Mouse (Mus musculus) lung, postnatal 0 days (tissue): ENCODE data around the gene Tnfrsf12a. TPM values are rescaled to one million over a fixed set of nuclear protein-coding genes. Genes with fewer than 3 reads are reported as not detected.

Source experiments
- ATAC-seq: fragments of 200-750 bp; cut with Nextera tagmentation; 2 replicates; pipeline ENCODE4 v1.8.0; 2017; ENCODE audit warnings: moderate library complexity
- DNase-seq: peaks from one replicate; pipeline ENCODE4 v3.0.0-alpha.2; 2016; ENCODE audit warnings: low spot score
- H3K27ac ChIP-seq: fragments of 300-500 bp; sonication (generic); 2 replicates; pipeline ENCODE4 v1.5.1; 2014; ENCODE audit warnings: antibody characterized with exemption, mild to moderate bottlenecking, low read length, mixed read lengths
- H3K27me3 ChIP-seq: fragments of 300-500 bp; sonication (generic); replicated peaks from 2 replicates; pipeline ENCODE4 v1.6.1; 2014; ENCODE audit warnings: low read length, mixed read lengths; ENCODE audit not compliant: insufficient read depth
- H3K36me3 ChIP-seq: fragments of 300-500 bp; sonication (generic); 2 replicates; pipeline ENCODE4 v1.6.1; 2014; ENCODE audit warnings: low read length, mixed read lengths; ENCODE audit not compliant: insufficient read depth
- H3K4me1 ChIP-seq: fragments of 300-500 bp; sonication (generic); 2 replicates; pipeline ENCODE4 v1.6.1; 2014; ENCODE audit warnings: antibody characterized with exemption, low read depth, low read length, mixed read lengths; ENCODE audit not compliant: insufficient read depth
- H3K4me2 ChIP-seq: fragments of 300-500 bp; sonication (generic); replicated peaks from 2 replicates; pipeline ENCODE4 v1.6.1; 2014; ENCODE audit warnings: low read depth, mild to moderate bottlenecking, low read length, moderate library complexity, mixed read lengths
- H3K4me3 ChIP-seq: fragments of 300-500 bp; sonication (generic); 2 replicates; pipeline ENCODE4 v1.5.1; 2014; ENCODE audit warnings: low read depth, low read length
- H3K9ac ChIP-seq: fragments of 300-500 bp; sonication (generic); replicated peaks from 2 replicates; pipeline ENCODE4 v1.6.1; 2014; ENCODE audit warnings: low read depth, mild to moderate bottlenecking
- H3K9me3 ChIP-seq: fragments of 300-500 bp; sonication (generic); 2 replicates; pipeline ENCODE4 v1.6.1; 2016; ENCODE audit warnings: low read length, mixed read lengths
- CTCF ChIP-seq: IDR thresholded peaks from 2 replicates; pipeline ENCODE4 v1.5.1; 2016; ENCODE audit warnings: antibody characterized with exemption, mild to moderate bottlenecking
- EP300 ChIP-seq: IDR thresholded peaks from 2 replicates; pipeline ENCODE4 v1.6.1; 2016; ENCODE audit warnings: antibody characterized with exemption, mild to moderate bottlenecking, control low read depth
- WGBS: fragments of 180-500 bp; shearing (Covaris S2); extraction: QIAGEN DNeasy Blood & Tissue Kit; methylation state at CpG from one replicate; pipeline ENCODE4 v1.1.7; 2014; 5-methylcytosine and 5-hydroxymethylcytosine counted together
- polyA plus RNA-seq: library from polyadenylated mRNA; unstranded; fragments of >200 nt; fragmentation: Nextera tagmentation; extraction: Ambion mirVana; gene quantifications from 2 replicates; pipeline ENCODE4 v1.2.1, GENCODE M21; 2015

Tnfrsf12a gene
- polyA plus RNA-seq, 1 experiment from 2014 or later, result 50.4 TPM

DNA sequence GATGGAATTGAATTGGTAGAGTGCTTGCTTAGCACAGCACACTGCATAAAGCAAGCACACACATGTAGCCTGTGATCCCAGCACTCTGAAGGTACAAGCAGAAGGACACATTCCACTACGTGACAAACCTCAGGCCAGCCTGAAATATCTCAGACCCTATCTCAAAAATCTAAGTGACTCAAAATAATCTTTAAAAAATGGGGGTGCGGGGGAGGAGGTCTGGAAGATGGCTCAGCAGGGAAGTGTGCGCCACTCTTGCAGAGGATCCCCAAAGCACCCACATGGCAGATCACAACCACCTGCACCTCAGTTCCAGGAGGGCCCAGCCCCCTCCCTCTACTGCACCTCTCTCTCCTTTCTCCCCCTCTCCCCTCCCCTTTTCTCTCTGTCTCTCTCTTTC, 5.7 kb downstream of the Tnfrsf12a start:
- Histone ChIP-seq H3K4me2 (no peak overlapping the region), H3K27me3 (no peaks in the 10 kb centered on the region), H3K9ac (no peak overlapping the region), H3K36me3 (peaks cover 13% of the 10 kb centered on the region; the same call in 1 of the 2 replicates), H3K27ac (no peak overlapping the region), H3K4me1 (peaks cover 15% of the 10 kb centered on the region; the same call in 1 of the 2 replicates), H3K9me3 (no peaks in the 10 kb centered on the region), H3K4me3 (no peak overlapping the region)
- TF ChIP-seq CTCF (no peak), EP300 (no peak)
- ATAC-seq (no peak), DNase-seq (no peak)
- 88% methylated on average over 3 of the region's 3 CpGs for WGBS

DNA sequence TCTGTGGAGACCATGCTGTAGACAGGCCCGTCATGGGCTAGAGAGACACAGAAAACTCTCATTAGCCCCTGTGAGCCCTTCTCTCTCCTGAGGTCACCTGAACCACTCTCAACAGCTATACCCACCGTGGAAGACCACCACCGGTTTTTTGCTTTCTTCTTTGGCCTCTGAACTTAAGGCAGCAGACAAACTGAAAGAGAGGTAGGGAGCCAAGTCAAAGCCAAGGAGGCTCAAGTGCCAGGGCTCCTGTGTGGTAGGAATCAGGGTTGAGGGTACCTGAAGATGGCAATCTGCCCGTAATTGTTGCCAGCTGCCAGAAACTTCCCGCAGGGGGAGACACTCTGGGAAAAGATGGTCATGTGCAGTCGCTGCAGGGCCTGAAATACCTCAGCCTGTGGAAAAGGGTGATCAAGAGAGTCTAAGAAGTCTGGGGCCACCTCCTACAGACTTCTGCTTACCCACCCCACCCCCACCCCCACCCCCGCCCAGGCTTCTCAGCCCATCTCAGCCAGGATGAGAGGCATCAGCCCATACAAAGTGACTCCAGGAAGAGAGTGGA, 6.7 kb downstream of the Tnfrsf12a start:
- peaks cover 15% of the 10 kb centered on the region; the same call in 1 of the 2 replicates for H3K4me1 ChIP-seq
- H3K9me3 ChIP-seq, result no peaks in the 10 kb centered on the region
- peaks cover 13% of the 10 kb centered on the region; the same call in 1 of the 2 replicates for H3K36me3 ChIP-seq
- ATAC-seq (no peak), DNase-seq (no peak)
- no peak overlapping the region for H3K4me2 ChIP-seq
- TF ChIP-seq EP300 (no peak), CTCF (peak; percentile 11; the same call in 1 of the 2 replicates)
- no peak overlapping the region for H3K9ac ChIP-seq
- H3K27me3 ChIP-seq, result no peaks in the 10 kb centered on the region
- H3K27ac ChIP-seq, result no peak overlapping the region
- WGBS, result 78% methylated on average over 7 of the region's 7 CpGs
- no peak overlapping the region for H3K4me3 ChIP-seq

DNA sequence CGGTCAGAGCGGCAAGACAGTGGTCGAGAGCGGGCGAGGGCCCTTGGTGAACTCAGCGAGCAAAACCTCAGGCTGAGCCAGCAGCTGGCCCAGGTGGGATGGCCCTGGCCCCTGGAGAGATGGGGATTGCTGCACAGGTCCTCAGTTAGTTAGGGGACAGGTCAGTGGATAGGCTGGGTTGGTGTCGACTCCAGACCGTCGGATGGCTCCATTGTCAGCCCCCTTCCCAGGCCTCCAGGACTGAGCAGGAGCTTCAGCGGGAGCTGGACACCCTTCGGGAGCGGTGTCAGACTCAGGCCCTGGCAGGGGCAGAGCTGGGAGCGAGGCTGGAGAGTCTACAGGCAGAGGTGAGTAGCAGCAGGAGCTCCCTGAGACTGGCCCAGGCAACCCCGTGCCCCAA, 11.8 kb downstream of the Tnfrsf12a start:
- H3K9ac ChIP-seq, result no peak overlapping the region
- ATAC-seq (no peak), DNase-seq (no peak)
- H3K36me3 ChIP-seq, result peaks cover 13% of the 10 kb centered on the region; the same call in 1 of the 2 replicates
- H3K27ac ChIP-seq, result no peak overlapping the region
- 78% methylated on average over 14 of the region's 14 CpGs for WGBS
- no peak overlapping the region for H3K4me3 ChIP-seq
- no peak overlapping the region for H3K4me2 ChIP-seq
- no peaks in the 10 kb centered on the region for H3K4me1 ChIP-seq
- TF ChIP-seq EP300 (no peak), CTCF (no peak)
- H3K27me3 ChIP-seq, result peaks cover 7% of the 10 kb centered on the region; the same call in 1 of the 2 replicates
- H3K9me3 ChIP-seq, result no peaks in the 10 kb centered on the region

GRCm38 (mm10) chr17:23664556-23665021, 12.7 kb downstream of the Tnfrsf12a start:
- WGBS, result 19% methylated on average over 5 of the region's 5 CpGs
- H3K4me2 ChIP-seq, result no peak overlapping the region
- DNase-seq, result peak; percentile 73

DNA sequence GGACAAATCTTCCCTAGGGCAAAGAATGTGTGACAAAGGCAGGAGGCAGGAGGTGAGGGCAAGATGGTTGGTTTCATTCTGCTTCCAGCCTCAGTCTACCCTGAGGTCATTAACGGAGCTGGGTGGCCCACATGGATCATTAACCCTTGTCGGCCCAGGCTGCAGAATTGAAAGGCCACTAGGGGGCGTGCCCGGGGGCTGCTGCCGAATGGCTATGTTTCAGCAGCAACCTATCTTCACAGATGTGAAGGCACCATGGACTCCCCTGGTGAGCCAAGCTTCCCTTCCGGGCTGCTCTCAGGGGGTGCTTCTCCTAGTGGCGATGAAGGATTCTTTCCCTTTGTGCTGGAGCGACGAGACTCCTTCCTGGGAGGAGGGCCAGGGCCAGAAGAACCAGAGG, 15.7 kb downstream of the Tnfrsf12a start:
- Histone ChIP-seq H3K4me2 (no peak overlapping the region; the same call in 1 of the 2 replicates), H3K27ac (no peak overlapping the region), H3K36me3 (no peaks in the 10 kb centered on the region), H3K9me3 (no peaks in the 10 kb centered on the region), H3K4me1 (no peaks in the 10 kb centered on the region), H3K9ac (no peak overlapping the region), H3K27me3 (peaks cover 8% of the 10 kb centered on the region; the same call in 1 of the 2 replicates), H3K4me3 (no peak overlapping the region)
- DNase-seq (no peak), ATAC-seq (no peak)
- TF ChIP-seq EP300 (no peak), CTCF (peak; percentile 59)
- 2% methylated on average over 9 of the region's 9 CpGs for WGBS

More at GRCm38 (mm10) chr17:23664556-23665021, 12.7 kb downstream of the Tnfrsf12a start:
- Histone ChIP-seq H3K27me3 (peaks cover 8% of the 10 kb centered on the region; the same call in 1 of the 2 replicates), H3K9me3 (no peaks in the 10 kb centered on the region), H3K4me3 (no peak overlapping the region), H3K27ac (no peak overlapping the region), H3K36me3 (peaks cover 13% of the 10 kb centered on the region; the same call in 1 of the 2 replicates), H3K9ac (no peak overlapping the region), H3K4me1 (no peaks in the 10 kb centered on the region)
- TF ChIP-seq CTCF (peak; percentile 82), EP300 (no peak)
- no peak for ATAC-seq

DNA sequence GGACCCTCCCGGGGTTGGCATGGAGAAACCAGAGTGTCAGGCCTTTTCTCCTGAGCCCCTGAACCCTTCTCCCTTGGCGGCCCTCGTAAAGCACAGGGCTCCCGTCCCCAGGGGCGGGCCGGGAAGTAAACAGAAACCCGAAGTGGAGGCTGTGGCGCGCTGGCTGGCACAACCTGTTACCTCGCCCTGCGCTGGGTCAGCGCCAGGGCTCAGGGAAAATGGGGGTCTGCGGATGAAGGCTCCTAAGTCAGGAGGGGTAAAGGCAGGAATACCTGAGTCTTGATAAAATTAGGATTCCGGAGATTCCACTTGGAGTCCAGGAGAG, 16.4 kb downstream of the Tnfrsf12a start:
- TF ChIP-seq EP300 (no peak), CTCF (no peak)
- ATAC-seq (peak; percentile 65), DNase-seq (no peak)
- Histone ChIP-seq H3K27me3 (peaks cover 8% of the 10 kb centered on the region; the same call in 1 of the 2 replicates), H3K9ac (0 out of 2 replicates have a peak overlapping the region, but pooled peaks have one; percentile 3), H3K4me3 (peak overlapping the region; percentile 42), H3K27ac (no peak overlapping the region), H3K4me1 (no peaks in the 10 kb centered on the region), H3K4me2 (peak overlapping the region; percentile 63), H3K36me3 (no peaks in the 10 kb centered on the region), H3K9me3 (no peaks in the 10 kb centered on the region)
- WGBS, result 2% methylated on average over 13 of the region's 14 CpGs
